Mouse (Mus musculus): ENCODE measurements around the gene Selenoh.

- TF ChIP-seq TAL1 (conservative IDR thresholded peaks at IDR 0.05; ENCODE audit: low read depth, low read length) = no peak
- TF ChIP-seq CTCF (IDR thresholded peaks at IDR 0.05; ENCODE audit: low read depth, low read length) = no peak
- TF ChIP-seq GATA1 (IDR thresholded peaks at IDR 0.05; ENCODE audit: borderline replicate concordance, low read length) = no peak
Observed at GRCm38 (mm10) chr2:84705295-84705694, 34.7 kb upstream of the Selenoh start.

All from G1E (cell line).